Mouse (Mus musculus) embryo, embryonic 10.5 days (tissue): ENCODE data around the gene Celf5.
A peak's percentile ranks its signal among the peaks of the same experiment; 100 is the strongest.

ENCODE experiments used
- DNase-seq: peaks from one replicate; pipeline ENCODE4 v3.0.0-alpha.2; 2015; ENCODE audit warnings: low spot score

The Celf5 gene

GRCm38 (mm10) chr10:81413310-81414261, 68.9 kb downstream of the Celf5 start:
- peak; percentile 74 for DNase-seq

GRCm38 (mm10) chr10:81412586-81413309, 69.8 kb downstream of the Celf5 start:
- DNase-seq: peak; percentile 9

GRCm38 (mm10) chr10:81411471-81412400, 70.8 kb downstream of the Celf5 start:
- DNase-seq: no peak

GRCm38 (mm10) chr10:81410981-81411380, 71.5 kb downstream of the Celf5 start:
- no peak for DNase-seq

- no peak for DNase-seq
Observed at GRCm38 (mm10) chr10:81410350-81410749, 72.2 kb downstream of the Celf5 start.

GRCm38 (mm10) chr10:81409330-81409729, 73.2 kb downstream of the Celf5 start:
- DNase-seq: no peak
